Mouse (Mus musculus): ENCODE data around the gene Srsf6.

GRCm38 (mm10) chr2:162947736-162948135 is 16.4 kb downstream of the Srsf6 start:
- TF ChIP-seq TAL1 (IDR thresholded peaks at IDR 0.05; ENCODE audit: low read length): no peak
- TF ChIP-seq GATA1 (IDR thresholded peaks at IDR 0.05; ENCODE audit: low read length): no peak

All from erythroblast, embryonic 14.5 days (primary cell).